Comparison of ENCODE assay signal across 8 mouse cellular contexts in genomic region chr4:58913336-58914026, GRCm38 (mm10). TPM values are rescaled to one million over a fixed set of nuclear protein-coding genes. Genes with fewer than 3 reads are reported as not detected.
DNase-seq lines count a peak whose midpoint lies in the region; ATAC-seq and TF ChIP-seq lines count a peak whose summit lies in the region.

No protein-coding gene starts in this region.

- H3K36me3 ChIP-seq in kidney, embryonic 14.5 days (ENCODE audit: control insufficient read depth, insufficient read depth, low read length), result no peaks in the 10 kb centered on the region
- H3K36me3 ChIP-seq in forebrain, embryonic 11.5 days (ENCODE audit: control insufficient read depth, insufficient read depth, low read length), result no peaks in the 10 kb centered on the region
- H3K36me3 ChIP-seq in liver, adult 2 months (ENCODE audit: control insufficient read depth, insufficient read depth, low read length), result no peaks in the 10 kb centered on the region
- H3K36me3 ChIP-seq in neural tube, embryonic 12.5 days, result no peaks in the 10 kb centered on the region

- 24% methylated on average over 3 of the region's 3 CpGs for WGBS in kidney, embryonic 14.5 days
- 41% methylated on average over 3 of the region's 3 CpGs for WGBS in forebrain, embryonic 11.5 days
- 2% methylated on average over 3 of the region's 3 CpGs for WGBS in liver, adult 2 months
- 40% methylated on average over 3 of the region's 3 CpGs for WGBS in neural tube, embryonic 12.5 days

- no peak for ATAC-seq in kidney, embryonic 14.5 days (ENCODE audit: low FRiP score, low TSS enrichment)
- no peak for ATAC-seq in forebrain, embryonic 11.5 days (replicated peaks; ENCODE audit: low FRiP score)
- no peak for ATAC-seq in neural tube, embryonic 12.5 days (ENCODE audit: low FRiP score, low read depth)
- no peak for ATAC-seq in activated CD4-positive, CD25-positive, alpha-beta regulatory T cell, adult 4 months

- peak overlapping the region; percentile 70 for H3K4me2 ChIP-seq in kidney, embryonic 14.5 days (replicated peaks; ENCODE audit: low read depth, low read length)
- peak overlapping the region; percentile 61; the same call in 1 of the 2 replicates for H3K4me2 ChIP-seq in forebrain, embryonic 11.5 days (ENCODE audit: low read depth, low read length, severe bottlenecking)
- H3K4me2 ChIP-seq in neural tube, embryonic 12.5 days (replicated peaks), result peak overlapping the region; percentile 74

- peaks cover 14% of the 10 kb centered on the region for H3K79me2 ChIP-seq in liver, adult 2 months (ENCODE audit: control insufficient read depth, insufficient read depth, low read length)

- H3K27me3 ChIP-seq in kidney, embryonic 14.5 days (ENCODE audit: control insufficient read depth, insufficient read depth, low read length), result no peaks in the 10 kb centered on the region
- H3K27me3 ChIP-seq in forebrain, embryonic 11.5 days (ENCODE audit: control insufficient read depth, insufficient read depth, low read length), result no peaks in the 10 kb centered on the region
- H3K27me3 ChIP-seq in liver, adult 2 months (ENCODE audit: control insufficient read depth, insufficient read depth, low read length), result no peaks in the 10 kb centered on the region
- H3K27me3 ChIP-seq in neural tube, embryonic 12.5 days (replicated peaks), result no peaks in the 10 kb centered on the region

- no peak overlapping the region for H3K27ac ChIP-seq in kidney, embryonic 14.5 days (ENCODE audit: low read depth, low read length)
- no peak overlapping the region for H3K27ac ChIP-seq in forebrain, embryonic 11.5 days (ENCODE audit: low read depth, low read length)
- H3K27ac ChIP-seq in liver, adult 2 months (replicated peaks; ENCODE audit: insufficient read depth, low read depth, low read length), result peak overlapping the region; percentile 38
- no peak overlapping the region for H3K27ac ChIP-seq in neural tube, embryonic 12.5 days

- 0 out of 2 replicates have a peak, but pooled peaks cover 6% of the 10 kb centered on the region for H3K4me1 ChIP-seq in kidney, embryonic 14.5 days (ENCODE audit: control insufficient read depth, insufficient read depth, low read length)
- H3K4me1 ChIP-seq in forebrain, embryonic 11.5 days (replicated peaks; ENCODE audit: control insufficient read depth, insufficient read depth, low read length), result peaks cover 6% of the 10 kb centered on the region; the same call in 1 of the 2 replicates
- peaks cover 11% of the 10 kb centered on the region for H3K4me1 ChIP-seq in liver, adult 2 months (ENCODE audit: control insufficient read depth, insufficient read depth, low read length)
- peaks cover 10% of the 10 kb centered on the region for H3K4me1 ChIP-seq in neural tube, embryonic 12.5 days

- H3K9me3 ChIP-seq in kidney, embryonic 14.5 days (ENCODE audit: control insufficient read depth, low read length), result no peaks in the 10 kb centered on the region
- H3K9me3 ChIP-seq in forebrain, embryonic 11.5 days (ENCODE audit: control insufficient read depth, low read length), result no peaks in the 10 kb centered on the region
- H3K9me3 ChIP-seq in neural tube, embryonic 12.5 days, result no peaks in the 10 kb centered on the region

- peak overlapping the region; percentile 89; the same call in 1 of the 2 replicates for H3K4me3 ChIP-seq in kidney, embryonic 14.5 days (ENCODE audit: low read length)
- H3K4me3 ChIP-seq in forebrain, embryonic 11.5 days (ENCODE audit: low read depth, low read length), result no peak overlapping the region
- H3K4me3 ChIP-seq in liver, adult 2 months (ENCODE audit: insufficient read depth, low read depth, low read length), result peak overlapping the region; percentile 13; the same call in 1 of the 2 replicates
- H3K4me3 ChIP-seq in neural tube, embryonic 12.5 days, result no peak overlapping the region

- no peak for TF ChIP-seq POLR2A in liver, adult 2 months (IDR thresholded peaks at IDR 0.05; ENCODE audit: extremely low read depth, insufficient read depth, low read length)

- no peak for DNase-seq in kidney, postnatal 36 days
- no peak for DNase-seq in forebrain, embryonic 11.5 days (ENCODE audit: low spot score)
- DNase-seq in liver, adult 2 months (ENCODE audit: extremely low read depth, low read depth, low spot score), result peak; percentile 94
- DNase-seq in kidney, postnatal 4 days, result no peak
- no peak for DNase-seq in thymus, adult 18-20 months

- no peak for TF ChIP-seq CTCF in liver, adult 2 months (IDR thresholded peaks at IDR 0.05; ENCODE audit: low read depth, low read length)

- no peak overlapping the region for H3K9ac ChIP-seq in kidney, embryonic 14.5 days (ENCODE audit: low read depth, low read length)
- no peak overlapping the region for H3K9ac ChIP-seq in forebrain, embryonic 11.5 days (ENCODE audit: low read length)
- H3K9ac ChIP-seq in liver, adult 2 months (ENCODE audit: low read depth, low read length), result no peak overlapping the region
- H3K9ac ChIP-seq in neural tube, embryonic 12.5 days, result no peak overlapping the region

RNA-seq across cellular contexts. Expression of gene Ecpas, which starts 0.9 kb away (rescaled TPM):
- polyA plus RNA-seq in kidney, embryonic 14.5 days (2014; fragmentation: Nextera tagmentation; extraction: Ambion mirVana), result 25.0 and 51.2 TPM in 2 replicates
- polyA plus RNA-seq in forebrain, embryonic 11.5 days (2014; fragmentation: Nextera tagmentation; extraction: Ambion mirVana), result 39.3 and 43.2 TPM in 2 replicates
- total RNA-seq in liver, adult 2 months (2014; rRNA removed), result 53.3 and 56.9 TPM in 2 replicates
- 10.8 and 12.2 TPM in 2 replicates for polyA plus RNA-seq in liver, adult 2 months (2012; rRNA removed)
- polyA plus RNA-seq in neural tube, embryonic 12.5 days (2016; fragmentation: Nextera tagmentation; extraction: Ambion mirVana), result 39.0 and 39.7 TPM in 2 replicates
- polyA plus RNA-seq in activated CD4-positive, CD25-positive, alpha-beta regulatory T cell, adult 4 months (2017; shearing (Covaris generic)), result 10 to 100 TPM; 24.3 to 25.1 TPM

RNA-seq across cellular contexts. Expression of gene Zkscan16, which starts 29.9 kb away (rescaled TPM):
- polyA plus RNA-seq in kidney, embryonic 14.5 days (2014; fragmentation: Nextera tagmentation; extraction: Ambion mirVana), result 0.54 and 1.2 TPM in 2 replicates
- 1.2 TPM in 2 replicates for polyA plus RNA-seq in forebrain, embryonic 11.5 days (2014; fragmentation: Nextera tagmentation; extraction: Ambion mirVana)
- not detected in 2 replicates for total RNA-seq in liver, adult 2 months (2014; rRNA removed)
- polyA plus RNA-seq in liver, adult 2 months (2012; rRNA removed), result not detected in 2 replicates
- polyA plus RNA-seq in neural tube, embryonic 12.5 days (2016; fragmentation: Nextera tagmentation; extraction: Ambion mirVana), result 0.50 and 1.2 TPM in 2 replicates
- not detected for polyA plus RNA-seq in activated CD4-positive, CD25-positive, alpha-beta regulatory T cell, adult 4 months (2017; shearing (Covaris generic))

Comparison
In these comparisons a context has a peak if more than half of its experiments do, and no peak if none do; other contexts are left out.
1. H3K4me3 ChIP-seq: peak in kidney, embryonic 14.5 days (single experiment) and liver, adult 2 months (single experiment); none in forebrain, embryonic 11.5 days (single experiment) and neural tube, embryonic 12.5 days (single experiment).
2. Peak in every context shown above with its lines, with median percentiles within 50 percentile points of each other: H3K4me2 ChIP-seq.